Mouse (Mus musculus) stomach, embryonic 15.5 days (tissue): ENCODE data around the gene Pik3c2g. TPM values are rescaled to one million over a fixed set of nuclear protein-coding genes. Genes with fewer than 3 reads are reported as not detected.

Source experiments
- polyA plus RNA-seq: library from polyadenylated mRNA; unstranded; fragments of >200 nt; fragmentation: Nextera tagmentation; extraction: Ambion mirVana; gene quantifications from 2 replicates; pipeline ENCODE4 v1.2.1, GENCODE M21; 2015

The Pik3c2g gene
- polyA plus RNA-seq, 1 experiment from 2014 or later = 3.5 TPM

Other genes with a start within 250 kb of the Pik3c2g start
- 0.37 and 1.0 TPM in 2 replicates for gene Rergl, start 85.2 kb upstream of the Pik3c2g start, polyA plus RNA-seq